Mouse (Mus musculus): Measurements from ENCODE around the gene Chd9. TPM values are rescaled to one million over a fixed set of nuclear protein-coding genes. Genes with fewer than 3 reads are reported as not detected.
A peak's percentile ranks its signal among the peaks of the same experiment; 100 is the strongest.

Gene Chd9
- polyA plus RNA-seq, 1 experiment = 2,387 TPM

- DNase-seq (ENCODE audit: low read depth) = no peak
Observed at GRCm38 (mm10) chr8:90976960-90977371, 148.8 kb downstream of the Chd9 start.

GRCm38 (mm10) chr8:90978720-90979119 lies 150.6 kb downstream of the Chd9 start:
- DNase-seq (ENCODE audit: low read depth) = no peak

- DNase-seq (ENCODE audit: low read depth) = no peak
Observed at GRCm38 (mm10) chr8:90979295-90979694, 151.1 kb downstream of the Chd9 start.

GRCm38 (mm10) chr8:90982087-90982486 lies 153.9 kb downstream of the Chd9 start:
- DNase-seq (ENCODE audit: low read depth) = no peak

- DNase-seq (ENCODE audit: low read depth) = peak; percentile 5
Observed at GRCm38 (mm10) chr8:91019726-91020125, 191.6 kb downstream of the Chd9 start.

GRCm38 (mm10) chr8:91034417-91034816 lies 206.3 kb downstream of the Chd9 start:
- DNase-seq (ENCODE audit: low read depth) = no peak

- DNase-seq (ENCODE audit: low read depth) = no peak
Observed at GRCm38 (mm10) chr8:91036905-91037304, 208.8 kb downstream of the Chd9 start.

GRCm38 (mm10) chr8:91038637-91039036 lies 210.5 kb downstream of the Chd9 start:
- DNase-seq (ENCODE audit: low read depth) = no peak

- no peak for DNase-seq (ENCODE audit: low read depth)
Observed at GRCm38 (mm10) chr8:91046370-91046769, 218.2 kb downstream of the Chd9 start.

GRCm38 (mm10) chr8:91051037-91051436 lies 222.9 kb downstream of the Chd9 start:
- DNase-seq (ENCODE audit: low read depth) = no peak

- DNase-seq (ENCODE audit: low read depth) = no peak
Observed at GRCm38 (mm10) chr8:91054418-91054817, 226.3 kb downstream of the Chd9 start.

GRCm38 (mm10) chr8:91056848-91057247 lies 228.7 kb downstream of the Chd9 start:
- DNase-seq (ENCODE audit: low read depth) = no peak

- DNase-seq (ENCODE audit: low read depth) = no peak
Observed at GRCm38 (mm10) chr8:91059086-91059578, 231.0 kb downstream of the Chd9 start.

GRCm38 (mm10) chr8:91059884-91060510 lies 231.8 kb downstream of the Chd9 start:
- no peak for DNase-seq (ENCODE audit: low read depth)

- DNase-seq (ENCODE audit: low read depth) = no peak
Observed at GRCm38 (mm10) chr8:91060555-91061471, 232.7 kb downstream of the Chd9 start.

GRCm38 (mm10) chr8:91065179-91065578 lies 237.0 kb downstream of the Chd9 start:
- DNase-seq (ENCODE audit: low read depth) = no peak

- DNase-seq (ENCODE audit: low read depth) = no peak
Observed at GRCm38 (mm10) chr8:91069407-91069806, 241.3 kb downstream of the Chd9 start.

- peak; percentile 74 for DNase-seq (ENCODE audit: low read depth)
Observed at GRCm38 (mm10) chr8:91069834-91070233, 241.7 kb downstream of the Chd9 start, which contains the start of gene Rbl2. Rbl2 (plus strand) TSS chr8:91070057.

- DNase-seq (ENCODE audit: low read depth) = peak; percentile 54
Observed at GRCm38 (mm10) chr8:91070275-91070859, 242.2 kb downstream of the Chd9 start.

- no peak for DNase-seq (ENCODE audit: low read depth)
Observed at GRCm38 (mm10) chr8:91077077-91077867, 249.1 kb downstream of the Chd9 start.

GRCm38 (mm10) chr8:91079678-91080077 lies 251.5 kb downstream of the Chd9 start:
- DNase-seq (ENCODE audit: low read depth) = no peak

- no peak for DNase-seq (ENCODE audit: low read depth)
Observed at GRCm38 (mm10) chr8:91081911-91082310, 253.8 kb downstream of the Chd9 start.

Data from gonadal fat pad, adult 2 months (tissue).